Mouse (Mus musculus): Measurements from ENCODE around the gene Dido1.
"Not testable (repeated sequence)": the region's sequence is repeated elsewhere in the genome, so short reads cannot be mapped to it uniquely, and the experiment has no call there.

Dido1 gene

DNA sequence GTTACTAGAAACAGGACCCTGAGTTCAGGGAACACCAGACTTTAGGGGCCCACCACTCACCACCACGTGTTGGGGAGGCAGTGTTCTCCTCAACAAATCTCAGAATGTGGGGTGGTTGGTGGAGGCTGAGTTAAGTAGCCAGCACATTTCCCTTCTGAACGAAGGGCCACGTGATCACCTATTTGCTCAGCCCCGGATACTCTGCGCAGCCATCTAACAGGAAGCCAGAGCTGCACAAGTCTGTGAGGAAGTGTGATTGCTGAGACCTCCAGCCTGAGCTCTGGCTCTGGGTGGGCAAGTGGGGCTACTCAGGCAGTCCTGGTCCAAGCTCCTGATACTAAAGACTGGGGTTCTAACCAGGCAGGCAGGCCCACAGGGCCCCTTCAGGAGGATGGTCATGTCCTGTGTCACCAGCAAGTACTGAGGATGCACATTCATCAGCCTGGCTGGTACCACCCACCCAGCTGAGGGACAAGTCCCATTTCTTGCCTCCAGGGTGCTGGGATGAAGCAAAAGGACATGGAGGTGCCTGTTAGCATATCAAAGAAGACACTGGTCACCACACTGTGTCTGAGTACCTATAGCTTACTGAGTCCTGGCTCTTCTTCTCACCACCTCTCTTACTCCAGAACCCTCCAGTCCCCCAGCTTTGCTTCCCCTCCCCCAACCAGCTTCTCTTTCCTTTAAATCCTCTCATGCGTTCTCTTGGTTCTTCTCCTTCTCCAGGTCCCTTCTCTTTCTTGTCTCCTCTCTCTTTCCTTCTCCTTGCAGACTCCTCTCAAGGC is 17.1 kb upstream of the Dido1 start:
- in situ Hi-C loops (cut with MboI; ENCODE audit: low pct_unique_long_range_greater_than_20kb in 1 of 2, low sequenced_read_pairs in 2 of 2, unreplicated experiment in 1 of 2), result no loop called here

- in situ Hi-C loops (cut with MboI; ENCODE audit: low pct_unique_long_range_greater_than_20kb in 1 of 2, low sequenced_read_pairs in 2 of 2, unreplicated experiment in 1 of 2), result no loop called here
Measured at GRCm38 (mm10) chr2:180725856-180726629, 16.2 kb upstream of the Dido1 start.

GRCm38 (mm10) chr2:180725414-180725778 is 15.6 kb upstream of the Dido1 start:
- in situ Hi-C loops (cut with MboI; ENCODE audit: low pct_unique_long_range_greater_than_20kb in 1 of 2, low sequenced_read_pairs in 2 of 2, unreplicated experiment in 1 of 2), result no loop called here

GRCm38 (mm10) chr2:180724585-180725413 is 15.0 kb upstream of the Dido1 start, which contains the start of gene Slc17a9:
Gene Slc17a9, plus strand, starts transcription at chr2:180725263.
- in situ Hi-C loops (cut with MboI; ENCODE audit: low pct_unique_long_range_greater_than_20kb in 1 of 2, low sequenced_read_pairs in 2 of 2, unreplicated experiment in 1 of 2), result no loop called here

DNA sequence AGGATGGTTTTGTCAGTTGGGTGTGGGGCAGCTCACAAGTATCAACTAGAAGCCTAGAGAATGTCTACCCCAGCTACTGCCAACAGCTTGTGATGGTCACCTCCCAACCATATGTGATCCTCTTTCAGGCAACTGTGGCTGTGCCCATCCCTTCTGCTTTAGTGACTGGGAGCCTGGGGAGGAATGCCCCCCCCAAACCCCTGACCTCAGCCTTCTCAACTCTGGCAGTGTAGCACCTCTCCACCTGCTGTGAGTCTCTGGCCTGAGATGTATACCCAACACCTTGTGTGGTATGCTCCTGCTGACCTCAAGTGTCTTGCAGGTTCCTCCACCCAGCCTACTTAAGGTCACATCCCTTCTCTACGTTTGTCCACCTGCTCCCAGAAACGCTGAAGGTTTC is 14.1 kb upstream of the Dido1 start:
- in situ Hi-C loops (cut with MboI; ENCODE audit: low pct_unique_long_range_greater_than_20kb in 1 of 2, low sequenced_read_pairs in 2 of 2, unreplicated experiment in 1 of 2), result no loop called here

- in situ Hi-C loops (cut with MboI; ENCODE audit: low pct_unique_long_range_greater_than_20kb in 1 of 2, low sequenced_read_pairs in 2 of 2, unreplicated experiment in 1 of 2), result not testable (repeated sequence)
Measured at GRCm38 (mm10) chr2:180722748-180723147, 12.9 kb upstream of the Dido1 start.

DNA sequence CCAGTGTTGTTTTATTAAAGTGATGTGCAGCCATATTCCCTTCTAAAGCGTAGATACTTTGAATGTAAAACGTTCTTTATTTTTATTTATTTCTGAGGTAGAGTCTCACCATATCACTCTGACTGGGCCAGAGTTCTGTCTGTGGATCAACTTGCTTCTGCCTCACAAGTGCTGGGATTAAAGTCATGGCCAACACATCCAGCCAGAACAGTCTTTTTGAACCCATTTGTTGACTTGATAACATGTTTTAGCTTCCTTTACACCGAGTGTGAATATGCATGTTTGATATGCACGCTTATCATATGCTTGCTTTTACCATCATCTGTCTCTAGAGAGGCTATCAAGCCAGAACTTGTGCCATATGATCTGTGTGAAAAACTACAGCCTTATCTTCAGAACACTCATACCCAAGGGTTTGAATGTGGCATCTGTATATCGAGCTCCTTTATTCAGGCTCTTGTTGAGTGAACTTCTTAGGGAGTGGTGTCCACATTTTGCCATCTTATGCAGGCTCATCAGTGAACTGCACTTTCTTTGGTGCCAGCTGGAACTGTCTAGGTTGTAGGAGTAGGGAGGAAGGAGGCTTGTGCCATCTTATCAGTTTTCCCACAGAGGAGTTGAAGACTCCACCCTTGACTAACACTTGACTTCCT is 2.4 kb upstream of the Dido1 start:
- in situ Hi-C loops (cut with MboI; ENCODE audit: low pct_unique_long_range_greater_than_20kb in 1 of 2, low sequenced_read_pairs in 2 of 2, unreplicated experiment in 1 of 2), result no loop called here

DNA sequence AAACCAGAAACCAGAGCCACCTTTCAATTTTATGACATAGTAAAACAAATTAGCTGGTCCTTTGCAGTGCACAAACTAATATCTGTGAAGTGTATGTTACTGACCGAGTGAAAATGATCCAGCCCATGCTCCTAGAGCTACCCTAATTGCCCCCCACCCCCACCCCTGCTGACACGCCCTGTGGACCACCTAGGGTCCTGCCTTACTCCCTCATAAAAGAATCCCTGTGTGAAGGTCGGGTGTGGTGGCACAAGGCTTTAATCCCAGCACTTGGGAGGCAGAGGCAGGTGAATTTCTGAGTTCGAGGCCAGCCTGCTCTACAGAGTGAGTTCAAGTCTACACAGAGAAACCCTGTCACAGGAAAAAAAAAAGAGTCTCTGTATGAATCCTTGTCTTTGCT is 1.7 kb upstream of the Dido1 start:
- in situ Hi-C loops (cut with MboI; ENCODE audit: low pct_unique_long_range_greater_than_20kb in 1 of 2, low sequenced_read_pairs in 2 of 2, unreplicated experiment in 1 of 2), result no loop called here

DNA sequence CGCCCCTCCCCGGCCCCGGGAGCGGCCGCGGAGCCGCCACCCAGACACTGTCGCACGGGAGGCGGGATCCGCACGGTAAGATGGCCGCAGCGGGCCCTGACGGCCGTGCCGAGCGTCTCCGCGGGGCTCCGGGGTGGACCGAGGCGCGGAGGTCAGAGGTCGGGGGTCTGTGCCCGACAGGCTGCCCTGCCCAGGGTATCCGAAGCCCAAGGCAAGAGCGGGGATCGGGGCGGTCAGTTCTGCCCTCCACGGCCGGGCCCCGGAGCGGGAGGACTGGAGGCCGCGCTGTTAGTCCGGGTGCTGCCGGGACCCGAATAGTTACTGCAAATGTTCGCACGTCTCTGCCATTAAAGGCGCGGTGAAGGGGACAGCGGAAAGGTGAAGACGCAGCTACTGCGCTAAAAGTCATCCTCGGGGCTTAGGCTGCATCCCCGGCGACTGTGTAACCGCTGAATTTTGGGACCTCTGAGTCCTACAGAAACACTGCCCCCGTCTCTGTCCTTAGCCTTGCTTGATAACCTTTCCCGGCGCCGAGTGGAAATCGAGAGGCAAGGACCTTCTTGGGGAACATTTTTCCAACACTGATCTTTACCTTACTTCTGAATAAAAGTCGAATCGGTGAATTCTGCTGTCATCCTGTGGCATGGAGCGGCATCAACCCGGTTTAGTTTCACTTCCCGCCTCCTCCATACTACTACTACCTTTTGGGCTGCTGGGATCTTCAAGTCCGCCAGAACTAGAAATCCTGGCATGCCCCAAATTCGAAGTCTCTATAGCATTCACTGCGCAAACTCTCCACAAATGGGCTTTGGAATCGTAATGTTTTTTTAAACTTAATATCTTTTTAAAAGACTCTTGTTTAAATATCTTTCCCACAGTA is 717 bp upstream of the Dido1 start:
- in situ Hi-C loops (cut with MboI; ENCODE audit: low pct_unique_long_range_greater_than_20kb in 1 of 2, low sequenced_read_pairs in 2 of 2, unreplicated experiment in 1 of 2), result no loop called here

GRCm38 (mm10) chr2:180709023-180709922 is 526 bp downstream of the Dido1 start:
- in situ Hi-C loops (cut with MboI; ENCODE audit: low pct_unique_long_range_greater_than_20kb in 1 of 2, low sequenced_read_pairs in 2 of 2, unreplicated experiment in 1 of 2), result no loop called here

DNA sequence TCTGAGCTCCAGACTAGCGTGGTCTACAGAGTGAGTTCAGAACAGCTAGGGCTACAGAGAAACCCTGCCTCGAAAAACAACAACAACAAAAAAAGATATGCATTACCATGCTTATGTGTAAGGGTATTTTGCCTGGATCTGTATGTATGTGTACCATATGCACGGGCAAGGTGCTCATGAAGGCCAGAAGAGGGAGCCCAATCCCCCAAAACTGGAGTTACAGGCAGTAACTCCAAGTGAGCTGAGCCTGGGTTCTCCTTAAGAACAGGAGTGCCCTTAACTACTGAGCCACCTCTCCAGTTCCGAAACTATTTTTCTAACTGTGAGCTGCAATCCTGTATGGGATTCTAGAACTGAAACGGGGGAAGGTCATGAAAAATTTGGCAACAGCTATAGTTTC is 3.8 kb downstream of the Dido1 start:
- in situ Hi-C loops (cut with MboI; ENCODE audit: low pct_unique_long_range_greater_than_20kb in 1 of 2, low sequenced_read_pairs in 2 of 2, unreplicated experiment in 1 of 2), result no loop called here

DNA sequence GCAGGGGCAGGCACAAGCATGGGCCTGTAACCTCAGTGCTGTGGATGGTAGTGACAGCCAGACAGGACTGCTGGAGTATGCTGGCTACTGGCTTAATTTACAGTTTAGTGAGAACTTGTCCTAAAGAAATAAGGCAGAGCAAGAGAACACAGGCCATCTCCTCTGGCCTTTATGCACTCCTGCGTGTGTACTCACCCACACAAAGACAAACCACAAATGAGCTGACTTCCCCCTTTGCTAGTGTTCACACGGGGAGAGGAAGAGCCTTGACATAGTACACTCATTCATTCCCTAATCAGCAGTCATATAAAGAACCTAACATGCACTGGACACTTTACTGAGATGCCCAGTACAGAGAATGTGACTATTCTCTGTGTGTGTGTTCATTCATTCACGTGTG is 4.7 kb downstream of the Dido1 start:
- in situ Hi-C loops (cut with MboI; ENCODE audit: low pct_unique_long_range_greater_than_20kb in 1 of 2, low sequenced_read_pairs in 2 of 2, unreplicated experiment in 1 of 2), result no loop called here

- in situ Hi-C loops (cut with MboI; ENCODE audit: low pct_unique_long_range_greater_than_20kb in 1 of 2, low sequenced_read_pairs in 2 of 2, unreplicated experiment in 1 of 2), result loop anchor here in 1 of 2 experiments (5.0 kb wide), 1 partner anchor 38 kb away; no protein-coding TSS in a partner anchor
Measured at GRCm38 (mm10) chr2:180704591-180704990, 5.2 kb downstream of the Dido1 start.

- in situ Hi-C loops (cut with MboI; ENCODE audit: low pct_unique_long_range_greater_than_20kb in 1 of 2, low sequenced_read_pairs in 2 of 2, unreplicated experiment in 1 of 2), result loop anchor here in 1 of 2 experiments (5.0 kb wide), 1 partner anchor 38 kb away; no protein-coding TSS in a partner anchor
Measured at GRCm38 (mm10) chr2:180703645-180704359, 6.0 kb downstream of the Dido1 start.

DNA sequence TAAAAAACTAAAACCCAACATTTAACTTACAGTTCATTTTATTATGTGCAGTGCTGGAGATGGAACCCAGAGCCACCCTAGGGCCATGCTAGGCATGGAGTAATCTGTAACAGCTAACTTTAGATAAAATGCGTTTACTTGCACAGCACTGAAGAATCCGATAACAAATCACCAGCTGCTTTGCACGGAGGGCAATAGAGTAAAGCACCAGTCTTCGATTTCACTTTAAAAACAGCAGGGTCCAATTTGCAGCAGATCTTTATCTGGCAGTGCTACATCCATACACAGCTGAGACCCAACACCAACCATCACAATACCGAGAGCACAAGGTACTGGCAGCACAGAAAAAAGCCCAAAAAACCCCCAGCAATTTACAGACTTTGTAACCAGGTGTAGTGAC is 6.6 kb downstream of the Dido1 start:
- in situ Hi-C loops (cut with MboI; ENCODE audit: low pct_unique_long_range_greater_than_20kb in 1 of 2, low sequenced_read_pairs in 2 of 2, unreplicated experiment in 1 of 2), result loop anchor here in 1 of 2 experiments (5.0 kb wide), 1 partner anchor 39 kb away; no protein-coding TSS in a partner anchor

DNA sequence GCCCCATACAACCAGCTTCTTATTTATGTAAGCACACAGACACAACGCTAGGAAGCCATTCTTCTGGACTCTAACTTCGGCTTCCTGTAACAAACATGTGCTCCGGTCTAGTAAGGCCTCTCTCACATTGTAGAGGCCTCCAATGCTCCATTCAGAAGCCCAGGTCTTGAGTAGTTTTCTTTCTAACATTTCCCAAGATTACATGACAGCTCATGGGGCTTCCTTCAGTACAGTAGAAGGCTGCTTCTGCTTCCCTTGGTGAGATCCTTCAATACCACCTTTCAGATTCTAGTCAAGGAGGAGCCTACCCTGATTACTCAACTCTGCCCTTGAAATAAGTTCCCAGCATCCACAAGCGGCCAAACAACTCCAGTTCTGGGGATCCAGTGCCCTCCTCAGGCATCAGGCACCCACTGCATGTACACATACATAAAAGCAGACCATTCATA is 7.1 kb downstream of the Dido1 start:
- in situ Hi-C loops (cut with MboI; ENCODE audit: low pct_unique_long_range_greater_than_20kb in 1 of 2, low sequenced_read_pairs in 2 of 2, unreplicated experiment in 1 of 2), result loop anchor here in 1 of 2 experiments (5.0 kb wide), 1 partner anchor 40 kb away; no protein-coding TSS in a partner anchor

All from mouse embryonic stem cell (cell line).